Mouse (Mus musculus): ENCODE data around the gene Kcnj9. TPM values are rescaled to one million over a fixed set of nuclear protein-coding genes. Genes with fewer than 3 reads are reported as not detected.

Kcnj9 gene
- polyA plus RNA-seq, 1 experiment from 2014 or later: 0.07 TPM

- Histone ChIP-seq H3K9ac (ENCODE audit: low read length) (no peak overlapping the region), H3K36me3 (ENCODE audit: control insufficient read depth, insufficient read depth, low read length) (no peaks in the 10 kb centered on the region), H3K4me2 (replicated peaks; ENCODE audit: low read depth) (peak overlapping the region; percentile 56), H3K4me1 (replicated peaks; ENCODE audit: control insufficient read depth, insufficient read depth) (no peaks in the 10 kb centered on the region), H3K27me3 (ENCODE audit: control insufficient read depth, insufficient read depth, low read length) (no peaks in the 10 kb centered on the region; the same call in 1 of the 2 replicates), H3K9me3 (ENCODE audit: control insufficient read depth, low read length) (no peaks in the 10 kb centered on the region), H3K4me3 (ENCODE audit: low read depth, low read length) (peak overlapping the region; percentile 37), H3K27ac (replicated peaks) (no peak overlapping the region)
- DNase-seq (ENCODE audit: low spot score) (no peak), ATAC-seq (ENCODE audit: low FRiP score, low TSS enrichment) (no peak)
- TF ChIP-seq EP300 (optimal IDR thresholded peaks at IDR 0.05) (no peak), CTCF (IDR thresholded peaks at IDR 0.05; ENCODE audit: low read depth) (no peak)
- WGBS: 18% methylated on average over 8 of the region's 10 CpGs
Measured at GRCm38 (mm10) chr1:172341386-172341785, 12.3 kb upstream of the Kcnj9 start.

- Histone ChIP-seq H3K4me1 (replicated peaks; ENCODE audit: control insufficient read depth, insufficient read depth) (no peaks in the 10 kb centered on the region), H3K9ac (ENCODE audit: low read length) (0 out of 2 replicates have a peak within 1 kb of the TSS, but pooled peaks have one; percentile 14), H3K4me2 (replicated peaks; ENCODE audit: low read depth) (peak within 1 kb of the TSS; percentile 56), H3K27ac (replicated peaks) (no peak within 1 kb of the TSS), H3K36me3 (ENCODE audit: control insufficient read depth, insufficient read depth, low read length) (no peaks in the 10 kb centered on the region), H3K4me3 (ENCODE audit: low read depth, low read length) (peak within 1 kb of the TSS; percentile 37), H3K9me3 (ENCODE audit: control insufficient read depth, low read length) (no peaks in the 10 kb centered on the region), H3K27me3 (ENCODE audit: control insufficient read depth, insufficient read depth, low read length) (no peaks in the 10 kb centered on the region; the same call in 1 of the 2 replicates)
- 2% methylated on average over 35 of the region's 38 CpGs for WGBS
- ATAC-seq (ENCODE audit: low FRiP score, low TSS enrichment): peak; percentile 76; the same call in 1 of the 2 replicates
- TF ChIP-seq EP300 (optimal IDR thresholded peaks at IDR 0.05) (no peak), CTCF (IDR thresholded peaks at IDR 0.05; ENCODE audit: low read depth) (no peak)
- DNase-seq (ENCODE audit: low spot score): peak; percentile 71
Measured at GRCm38 (mm10) chr1:172340729-172341321, 11.7 kb upstream of the Kcnj9 start, which contains the start of gene Kcnj10. Kcnj10 (plus strand) TSS chr1:172341210.

DNA sequence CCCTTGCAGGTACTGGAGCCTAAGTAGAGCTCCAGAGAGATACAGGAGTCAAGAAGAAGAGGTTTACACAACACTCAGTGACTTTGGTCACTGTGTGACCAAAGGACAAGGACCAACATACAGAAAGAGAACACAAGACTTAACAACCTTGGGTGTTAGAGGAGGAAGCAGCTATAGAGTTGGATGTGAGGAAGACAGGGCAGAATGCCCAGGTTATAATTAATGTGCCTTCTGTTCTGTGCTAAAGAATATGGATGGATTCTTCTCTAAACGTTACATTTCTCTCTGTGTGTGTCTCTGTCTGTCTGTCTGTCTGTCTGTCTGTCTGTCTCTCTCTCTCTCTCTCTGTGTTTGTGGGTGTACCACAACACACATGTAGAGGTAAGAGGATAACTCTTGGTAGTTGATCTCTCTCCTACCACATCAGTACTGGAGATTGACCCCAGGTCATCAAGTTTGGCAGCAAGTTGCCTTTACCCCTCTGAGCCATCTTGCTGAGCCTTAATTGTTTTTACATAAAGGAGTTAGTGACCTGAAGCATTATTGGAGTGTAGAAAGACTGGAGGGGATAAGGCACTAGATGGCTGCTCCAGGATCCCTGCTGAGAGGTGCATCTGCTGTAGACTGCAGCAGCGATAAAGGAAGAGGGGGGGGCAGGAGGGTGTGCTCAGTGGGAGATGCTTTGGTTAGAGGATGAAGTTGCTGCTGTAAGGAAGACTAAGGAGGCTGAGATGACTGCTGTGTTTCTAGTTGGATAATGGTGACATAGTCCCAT lies 8.5 kb upstream of the Kcnj9 start:
- DNase-seq (ENCODE audit: low spot score) (no peak), ATAC-seq (ENCODE audit: low FRiP score, low TSS enrichment) (no peak)
- Histone ChIP-seq H3K4me3 (ENCODE audit: low read depth, low read length) (no peak overlapping the region), H3K4me2 (replicated peaks; ENCODE audit: low read depth) (no peak overlapping the region), H3K27ac (replicated peaks) (no peak overlapping the region), H3K9me3 (ENCODE audit: control insufficient read depth, low read length) (no peaks in the 10 kb centered on the region), H3K36me3 (ENCODE audit: control insufficient read depth, insufficient read depth, low read length) (no peaks in the 10 kb centered on the region), H3K4me1 (replicated peaks; ENCODE audit: control insufficient read depth, insufficient read depth) (no peaks in the 10 kb centered on the region), H3K27me3 (ENCODE audit: control insufficient read depth, insufficient read depth, low read length) (no peaks in the 10 kb centered on the region; the same call in 1 of the 2 replicates), H3K9ac (ENCODE audit: low read length) (no peak overlapping the region)
- no peak for TF ChIP-seq EP300 (optimal IDR thresholded peaks at IDR 0.05)
- TF ChIP-seq CTCF (IDR thresholded peaks at IDR 0.05; ENCODE audit: low read depth): no peak
- 49% methylated on average over 2 of the region's 2 CpGs for WGBS

- WGBS: 70% methylated on average over 15 of the region's 15 CpGs
- H3K27ac ChIP-seq (replicated peaks): no peak overlapping the region
- TF ChIP-seq CTCF (IDR thresholded peaks at IDR 0.05; ENCODE audit: low read depth) (no peak), EP300 (optimal IDR thresholded peaks at IDR 0.05) (no peak)
- no peaks in the 10 kb centered on the region; the same call in 1 of the 2 replicates for H3K27me3 ChIP-seq (ENCODE audit: control insufficient read depth, insufficient read depth, low read length)
- H3K4me2 ChIP-seq (replicated peaks; ENCODE audit: low read depth): no peak overlapping the region
- H3K36me3 ChIP-seq (ENCODE audit: control insufficient read depth, insufficient read depth, low read length): no peaks in the 10 kb centered on the region
- no peak for ATAC-seq (ENCODE audit: low FRiP score, low TSS enrichment)
- no peak for DNase-seq (ENCODE audit: low spot score)
- H3K9ac ChIP-seq (ENCODE audit: low read length): no peak overlapping the region
- no peaks in the 10 kb centered on the region for H3K4me1 ChIP-seq (replicated peaks; ENCODE audit: control insufficient read depth, insufficient read depth)
- no peaks in the 10 kb centered on the region for H3K9me3 ChIP-seq (ENCODE audit: control insufficient read depth, low read length)
- H3K4me3 ChIP-seq (ENCODE audit: low read depth, low read length): no peak overlapping the region
Measured at GRCm38 (mm10) chr1:172335804-172336203, 6.7 kb upstream of the Kcnj9 start.

- Histone ChIP-seq H3K9ac (ENCODE audit: low read length) (no peak overlapping the region), H3K36me3 (ENCODE audit: control insufficient read depth, insufficient read depth, low read length) (no peaks in the 10 kb centered on the region), H3K9me3 (ENCODE audit: control insufficient read depth, low read length) (no peaks in the 10 kb centered on the region), H3K27ac (replicated peaks) (no peak overlapping the region), H3K27me3 (ENCODE audit: control insufficient read depth, insufficient read depth, low read length) (no peaks in the 10 kb centered on the region), H3K4me3 (ENCODE audit: low read depth, low read length) (no peak overlapping the region), H3K4me2 (replicated peaks; ENCODE audit: low read depth) (no peak overlapping the region), H3K4me1 (replicated peaks; ENCODE audit: control insufficient read depth, insufficient read depth) (no peaks in the 10 kb centered on the region)
- TF ChIP-seq CTCF (IDR thresholded peaks at IDR 0.05; ENCODE audit: low read depth) (peak; percentile 59), EP300 (optimal IDR thresholded peaks at IDR 0.05) (no peak)
- WGBS: 19% methylated on average over 3 of the region's 3 CpGs
- DNase-seq (ENCODE audit: low spot score) (no peak), ATAC-seq (ENCODE audit: low FRiP score, low TSS enrichment) (no peak)
Measured at GRCm38 (mm10) chr1:172333512-172333911, 4.4 kb upstream of the Kcnj9 start.

DNA sequence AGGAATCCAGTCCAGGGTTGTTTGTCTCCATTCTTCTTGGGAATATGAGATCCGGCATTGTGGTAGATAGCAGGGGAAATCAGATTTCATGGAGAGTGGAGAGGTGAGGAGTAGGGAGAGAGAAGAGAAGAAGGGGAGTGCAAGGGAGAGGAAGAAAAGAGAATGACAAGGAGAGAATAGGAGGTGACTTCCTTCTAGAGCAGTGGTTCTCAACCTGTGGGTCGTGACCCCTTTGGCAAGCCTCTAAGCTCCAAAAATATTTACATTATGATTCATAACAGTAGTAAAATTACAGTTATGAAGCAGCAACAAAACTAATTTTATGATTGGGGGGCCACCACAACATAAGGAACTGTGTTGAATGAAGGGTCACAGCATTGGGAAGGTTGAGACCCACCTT lies 3.8 kb upstream of the Kcnj9 start:
- ATAC-seq (ENCODE audit: low FRiP score, low TSS enrichment) (no peak), DNase-seq (ENCODE audit: low spot score) (no peak)
- Histone ChIP-seq H3K9me3 (ENCODE audit: control insufficient read depth, low read length) (no peaks in the 10 kb centered on the region), H3K4me3 (ENCODE audit: low read depth, low read length) (no peak overlapping the region), H3K4me2 (replicated peaks; ENCODE audit: low read depth) (no peak overlapping the region), H3K27ac (replicated peaks) (no peak overlapping the region), H3K4me1 (replicated peaks; ENCODE audit: control insufficient read depth, insufficient read depth) (no peaks in the 10 kb centered on the region), H3K9ac (ENCODE audit: low read length) (no peak overlapping the region), H3K27me3 (ENCODE audit: control insufficient read depth, insufficient read depth, low read length) (no peaks in the 10 kb centered on the region), H3K36me3 (ENCODE audit: control insufficient read depth, insufficient read depth, low read length) (no peaks in the 10 kb centered on the region)
- 66% methylated on average over 2 of the region's 2 CpGs for WGBS
- TF ChIP-seq EP300 (optimal IDR thresholded peaks at IDR 0.05) (no peak), CTCF (IDR thresholded peaks at IDR 0.05; ENCODE audit: low read depth) (no peak)
